Comparison of ENCODE assay signal across 8 mouse cellular contexts in the genomic region with DNA sequence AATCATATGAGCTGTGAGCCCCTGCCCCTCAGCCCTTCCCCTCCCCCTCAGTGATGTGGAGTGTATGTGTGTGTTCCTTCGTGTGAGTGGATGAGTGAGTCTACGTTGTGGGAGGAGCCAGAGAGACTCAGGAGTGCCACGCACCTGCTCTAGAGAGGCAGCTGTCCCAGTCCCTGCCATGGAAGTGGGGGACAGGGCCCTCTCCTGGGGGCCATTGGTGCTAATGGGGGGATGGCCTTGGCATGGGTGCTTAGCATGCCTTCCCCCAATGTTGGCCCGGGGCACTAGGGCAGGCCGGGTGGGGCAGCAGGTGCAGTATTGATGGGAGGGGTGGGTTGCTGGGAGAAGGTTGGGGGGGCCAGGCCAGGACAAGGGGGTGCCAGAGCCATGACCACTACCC. TPM values are rescaled to one million over a fixed set of nuclear protein-coding genes. Genes with fewer than 3 reads are reported as not detected.
DNase-seq lines count a peak whose midpoint lies in the region; ATAC-seq and TF ChIP-seq lines count a peak whose summit lies in the region.

No protein-coding gene starts in this region.

- peak overlapping the region; percentile 68 for H3K4me2 ChIP-seq in heart, embryonic 11.5 days
- H3K4me2 ChIP-seq in liver, postnatal 0 days (ENCODE audit: low read depth, low read length): peak overlapping the region; percentile 66

- no peak overlapping the region for H3K9ac ChIP-seq in heart, embryonic 11.5 days (ENCODE audit: low read depth, low read length)
- no peak overlapping the region for H3K9ac ChIP-seq in liver, postnatal 0 days (replicated peaks)

- H3K36me3 ChIP-seq in heart, embryonic 11.5 days (ENCODE audit: control insufficient read depth, insufficient read depth, low read length): peaks cover 20% of the 10 kb centered on the region
- H3K36me3 ChIP-seq in liver, postnatal 0 days (replicated peaks; ENCODE audit: insufficient read depth, low read length): peaks cover 28% of the 10 kb centered on the region

- peak overlapping the region; percentile 38; the same call in 1 of the 2 replicates for H3K4me3 ChIP-seq in heart, embryonic 11.5 days (ENCODE audit: low read depth, low read length)
- no peak overlapping the region for H3K4me3 ChIP-seq in liver, postnatal 0 days (ENCODE audit: low read depth, low read length)

- intact Hi-C loops in heart, postnatal 14 days (cut with DNase I): no loop called here

- peaks cover 60% of the 10 kb centered on the region for H3K4me1 ChIP-seq in heart, embryonic 11.5 days (ENCODE audit: control insufficient read depth, insufficient read depth, low read length)
- H3K4me1 ChIP-seq in liver, postnatal 0 days (ENCODE audit: insufficient read depth): peaks cover 44% of the 10 kb centered on the region

- TF ChIP-seq EP300 in liver, postnatal 0 days (IDR thresholded peaks at IDR 0.05; ENCODE audit: low read depth): no peak

- no peaks in the 10 kb centered on the region for H3K27me3 ChIP-seq in heart, embryonic 11.5 days (ENCODE audit: control insufficient read depth, insufficient read depth, low read length)
- H3K27me3 ChIP-seq in liver, postnatal 0 days (ENCODE audit: insufficient read depth, low read length): no peaks in the 10 kb centered on the region

- TF ChIP-seq POLR2A in brain, embryonic 14.5 days (IDR thresholded peaks at IDR 0.05; ENCODE audit: borderline replicate concordance, extremely low read depth, insufficient read depth, insufficient read length, poor library complexity, severe bottlenecking): no peak

- peak overlapping the region; percentile 57 for H3K27ac ChIP-seq in heart, embryonic 11.5 days (ENCODE audit: low read depth, low read length)
- no peak overlapping the region for H3K27ac ChIP-seq in liver, postnatal 0 days (ENCODE audit: low read depth)

- peak; percentile 6 for DNase-seq in heart, adult 8-10 months (ENCODE audit: low spot score)
- DNase-seq in heart, postnatal 14 days: no peak
- DNase-seq in brain, embryonic 14.5 days (ENCODE audit: low read depth): peak; percentile 45
- DNase-seq in liver, postnatal 0 days: peak; percentile 16
- no peak for DNase-seq in frontal cortex, postnatal 36 days (ENCODE audit: low spot score in 2 of 2)
- no peak for DNase-seq in T-cell, adult 2 months (ENCODE audit: low spot score)
- DNase-seq in embryo, embryonic 10.5 days (ENCODE audit: low spot score): no peak

- H3K9me3 ChIP-seq in heart, embryonic 11.5 days (replicated peaks; ENCODE audit: control insufficient read depth, low read length): no peaks in the 10 kb centered on the region
- H3K9me3 ChIP-seq in liver, postnatal 0 days (ENCODE audit: low read length): no peaks in the 10 kb centered on the region

- WGBS in heart, embryonic 11.5 days (ENCODE audit: insufficient replicate concordance): 58% methylated on average over 5 of the region's 5 CpGs
- 67% methylated on average over 5 of the region's 5 CpGs for WGBS in liver, postnatal 0 days (ENCODE audit: insufficient replicate concordance)

- TF ChIP-seq CTCF in brain, embryonic 14.5 days (IDR thresholded peaks at IDR 0.05; ENCODE audit: borderline replicate concordance, extremely low read depth, insufficient read depth, insufficient read length): no peak
- TF ChIP-seq CTCF in liver, postnatal 0 days (IDR thresholded peaks at IDR 0.05; ENCODE audit: low read depth): no peak

- ATAC-seq in heart, embryonic 11.5 days (replicated peaks; ENCODE audit: insufficient number of reproducible peaks, low FRiP score, low TSS enrichment): no peak; the same call in 1 of the 2 replicates
- no peak; the same call in 1 of the 2 replicates for ATAC-seq in liver, postnatal 0 days

RNA-seq across cellular contexts. Expression of gene Nr1d1, which starts 8.3 kb away (rescaled TPM):
- total RNA-seq in heart, adult 8-10 months (2022): 100 to 1,000 TPM in 2 of 4 experiments, 10 to 100 TPM in 2; 81.4 to 121 (median 101) TPM
- total RNA-seq in heart, postnatal 14 days (2021): 10 to 100 TPM; 20.7 to 31.5 TPM
- 3.6 and 4.1 TPM in 2 replicates for polyA plus RNA-seq in brain, embryonic 14.5 days (2012; rRNA removed)
- polyA plus RNA-seq in heart, embryonic 11.5 days (2014; fragmentation: Nextera tagmentation; extraction: Ambion mirVana): 5.6 and 6.4 TPM in 2 replicates
- 2.0 and 4.2 TPM in 2 replicates for polyA plus RNA-seq in liver, postnatal 0 days (2015; fragmentation: Nextera tagmentation; extraction: Ambion mirVana)

RNA-seq across cellular contexts. Expression of gene Thra, which starts 26.4 kb away (rescaled TPM):
- total RNA-seq in heart, adult 8-10 months (2022): 10 to 100 TPM; 92.5 to 98.4 (median 95.1) TPM
- 100 to 1,000 TPM; 123 to 130 TPM for total RNA-seq in heart, postnatal 14 days (2021)
- 600 and 616 TPM in 2 replicates for polyA plus RNA-seq in brain, embryonic 14.5 days (2012; rRNA removed)
- 32.2 and 35.7 TPM in 2 replicates for polyA plus RNA-seq in heart, embryonic 11.5 days (2014; fragmentation: Nextera tagmentation; extraction: Ambion mirVana)
- 5.1 and 6.1 TPM in 2 replicates for polyA plus RNA-seq in liver, postnatal 0 days (2015; fragmentation: Nextera tagmentation; extraction: Ambion mirVana)

RNA-seq across cellular contexts. Expression of gene Msl1, which starts 28.5 kb away (rescaled TPM):
- 10 to 100 TPM; 72.1 to 84.3 (median 78.7) TPM for total RNA-seq in heart, adult 8-10 months (2022)
- total RNA-seq in heart, postnatal 14 days (2021): 10 to 100 TPM; 71.2 to 71.8 TPM
- polyA plus RNA-seq in brain, embryonic 14.5 days (2012; rRNA removed): 92.1 and 104 TPM in 2 replicates
- 15.9 and 17.1 TPM in 2 replicates for polyA plus RNA-seq in heart, embryonic 11.5 days (2014; fragmentation: Nextera tagmentation; extraction: Ambion mirVana)
- 5.4 and 6.5 TPM in 2 replicates for polyA plus RNA-seq in liver, postnatal 0 days (2015; fragmentation: Nextera tagmentation; extraction: Ambion mirVana)

RNA-seq across cellular contexts. Expression of gene Med24, which starts 37.6 kb away (rescaled TPM):
- total RNA-seq in heart, adult 8-10 months (2022): 10 to 100 TPM; 44.4 to 49.9 (median 46.8) TPM
- 10 to 100 TPM; 49.5 to 49.8 TPM for total RNA-seq in heart, postnatal 14 days (2021)
- 134 and 170 TPM in 2 replicates for polyA plus RNA-seq in brain, embryonic 14.5 days (2012; rRNA removed)
- polyA plus RNA-seq in heart, embryonic 11.5 days (2014; fragmentation: Nextera tagmentation; extraction: Ambion mirVana): 31.6 and 42.1 TPM in 2 replicates
- 10.5 and 10.9 TPM in 2 replicates for polyA plus RNA-seq in liver, postnatal 0 days (2015; fragmentation: Nextera tagmentation; extraction: Ambion mirVana)

RNA-seq across cellular contexts. Expression of gene Casc3, which starts 37.9 kb away (rescaled TPM):
- total RNA-seq in heart, adult 8-10 months (2022): 10 to 100 TPM; 16.0 to 20.9 (median 17.8) TPM
- 10 to 100 TPM; 23.6 to 25.0 TPM for total RNA-seq in heart, postnatal 14 days (2021)
- 66.6 and 74.3 TPM in 2 replicates for polyA plus RNA-seq in brain, embryonic 14.5 days (2012; rRNA removed)
- 22.2 and 28.5 TPM in 2 replicates for polyA plus RNA-seq in heart, embryonic 11.5 days (2014; fragmentation: Nextera tagmentation; extraction: Ambion mirVana)
- polyA plus RNA-seq in liver, postnatal 0 days (2015; fragmentation: Nextera tagmentation; extraction: Ambion mirVana): 6.7 and 7.0 TPM in 2 replicates

Comparison
In these comparisons a context has a peak if more than half of its experiments do, and no peak if none do; other contexts are left out.
1. DNase-seq: peak in heart, adult 8-10 months (single experiment), brain, embryonic 14.5 days (single experiment) and liver, postnatal 0 days (single experiment); none in heart, postnatal 14 days (0 of 2), frontal cortex, postnatal 36 days (0 of 2), T-cell, adult 2 months (single experiment) and embryo, embryonic 10.5 days (single experiment).
2. RNA of gene Thra, which starts 26.4 kb away (polyA plus RNA-seq): 600 to 616 TPM in brain, embryonic 14.5 days; 32.2 to 35.7 TPM in heart, embryonic 11.5 days and 5.1 to 6.1 TPM in liver, postnatal 0 days; every median in the first group is over 10 times any median in the second.